Mouse (Mus musculus) spleen, adult 2 months (tissue): ENCODE data around the gene Ccdc148.

Experiments
- CTCF ChIP-seq: fragments of 200-500 bp; IDR thresholded peaks from 2 replicates; pipeline ENCODE4 v1.5.1; 2011; ENCODE audit warnings: mild to moderate bottlenecking, inconsistent platforms; ENCODE audit not compliant: insufficient read depth, insufficient read length, insufficient replicate concordance; ENCODE audit errors: extremely low read depth
- POLR2A ChIP-seq: fragments of 200-500 bp; IDR thresholded peaks from 2 replicates; pipeline ENCODE4 v1.6.1; 2011; ENCODE audit warnings: low read depth, low read length, inconsistent platforms

GRCm38 (mm10) chr2:59053461-59054039 lies 106.9 kb downstream of the Ccdc148 start:
- TF ChIP-seq CTCF = no peak
- no peak for TF ChIP-seq POLR2A
